In genomic region chr7:16296146-16296545, GRCm38 (mm10) we compare ENCODE assay signal across 8 mouse cellular contexts. TPM values are rescaled to one million over a fixed set of nuclear protein-coding genes. Genes with fewer than 3 reads are reported as not detected.
DNase-seq lines count a peak whose midpoint lies in the region; ATAC-seq and TF ChIP-seq lines count a peak whose summit lies in the region.

No protein-coding gene starts in this region.

- no peak for ATAC-seq in kidney, embryonic 14.5 days (ENCODE audit: low FRiP score, low TSS enrichment)
- no peak for ATAC-seq in forebrain, embryonic 14.5 days
- peak; percentile 51 for ATAC-seq in megakaryocyte-erythroid progenitor cell, adult 5-6 weeks (replicated peaks; ENCODE audit: low FRiP score, low TSS enrichment, poor library complexity, severe bottlenecking)

- no peak for TF ChIP-seq POLR2A in kidney, adult 2 months (IDR thresholded peaks at IDR 0.05; ENCODE audit: low read depth, low read length)
- TF ChIP-seq POLR2A in bone marrow macrophage, adult 2 months (IDR thresholded peaks at IDR 0.05; ENCODE audit: borderline replicate concordance, low read depth, low read length): no peak

- no peaks in the 10 kb centered on the region for H3K9me3 ChIP-seq in kidney, embryonic 14.5 days (ENCODE audit: control insufficient read depth, low read length)
- H3K9me3 ChIP-seq in forebrain, embryonic 14.5 days (replicated peaks; ENCODE audit: control insufficient read depth, low read length): no peaks in the 10 kb centered on the region

- no peak overlapping the region for H3K4me3 ChIP-seq in kidney, embryonic 14.5 days (ENCODE audit: low read length)
- no peak overlapping the region for H3K4me3 ChIP-seq in kidney, adult 2 months (ENCODE audit: insufficient read depth, low read depth, low read length)
- no peak overlapping the region for H3K4me3 ChIP-seq in bone marrow macrophage, adult 2 months (ENCODE audit: insufficient read depth, low read length)
- H3K4me3 ChIP-seq in forebrain, embryonic 14.5 days (ENCODE audit: low read depth, low read length): no peak overlapping the region

- no peak for DNase-seq in kidney, adult 2 months
- DNase-seq in forebrain, embryonic 14.5 days (ENCODE audit: low spot score): no peak
- DNase-seq in ovary, postnatal 14 days (ENCODE audit: low spot score): no peak
- no peak for DNase-seq in adrenal gland, postnatal 25 days
- no peak for DNase-seq in urinary bladder, postnatal 36 days (ENCODE audit: low spot score in 2 of 2)

- H3K4me1 ChIP-seq in kidney, embryonic 14.5 days (ENCODE audit: control insufficient read depth, insufficient read depth, low read length): peaks cover 7% of the 10 kb centered on the region; the same call in 1 of the 2 replicates
- no peaks in the 10 kb centered on the region; the same call in 1 of the 2 replicates for H3K4me1 ChIP-seq in kidney, adult 2 months (ENCODE audit: control insufficient read depth, insufficient read depth, low read length)
- peaks cover 33% of the 10 kb centered on the region for H3K4me1 ChIP-seq in bone marrow macrophage, adult 2 months (ENCODE audit: control insufficient read depth, insufficient read depth, low read length)
- H3K4me1 ChIP-seq in forebrain, embryonic 14.5 days (ENCODE audit: control insufficient read depth, insufficient read depth, low read length): peaks cover 6% of the 10 kb centered on the region; the same call in 1 of the 2 replicates

- H3K9ac ChIP-seq in kidney, embryonic 14.5 days (ENCODE audit: low read depth, low read length): no peak overlapping the region
- H3K9ac ChIP-seq in forebrain, embryonic 14.5 days (ENCODE audit: low read length): no peak overlapping the region; the same call in 1 of the 2 replicates

- no peak overlapping the region for H3K4me2 ChIP-seq in kidney, embryonic 14.5 days (replicated peaks; ENCODE audit: low read depth, low read length)
- H3K4me2 ChIP-seq in forebrain, embryonic 14.5 days (ENCODE audit: low read length): peak overlapping the region; percentile 76

- no peaks in the 10 kb centered on the region for H3K27me3 ChIP-seq in kidney, embryonic 14.5 days (ENCODE audit: control insufficient read depth, insufficient read depth, low read length)
- no peaks in the 10 kb centered on the region for H3K27me3 ChIP-seq in kidney, adult 2 months (replicated peaks; ENCODE audit: control insufficient read depth, insufficient read depth, low read length)
- no peaks in the 10 kb centered on the region for H3K27me3 ChIP-seq in forebrain, embryonic 14.5 days (replicated peaks; ENCODE audit: control insufficient read depth, insufficient read depth, low read length)

- H3K36me3 ChIP-seq in kidney, embryonic 14.5 days (ENCODE audit: control insufficient read depth, insufficient read depth, low read length): no peaks in the 10 kb centered on the region
- no peaks in the 10 kb centered on the region for H3K36me3 ChIP-seq in kidney, adult 2 months (ENCODE audit: control insufficient read depth, insufficient read depth, low read length)
- no peaks in the 10 kb centered on the region for H3K36me3 ChIP-seq in forebrain, embryonic 14.5 days (ENCODE audit: control insufficient read depth, insufficient read depth, low read length)

- TF ChIP-seq CTCF in kidney, adult 2 months (conservative IDR thresholded peaks at IDR 0.05; ENCODE audit: insufficient read depth, insufficient read length, low read depth, low read length): no peak
- no peak for TF ChIP-seq CTCF in bone marrow macrophage, adult 2 months (IDR thresholded peaks at IDR 0.05; ENCODE audit: low read depth, low read length)

- 32% methylated on average over 2 of the region's 2 CpGs for WGBS in kidney, embryonic 14.5 days
- 29% methylated on average over 2 of the region's 2 CpGs for WGBS in kidney, adult 2 months
- 35% methylated on average over 2 of the region's 2 CpGs for WGBS in forebrain, embryonic 14.5 days

- peak overlapping the region; percentile 24; the same call in 1 of the 2 replicates for H3K27ac ChIP-seq in kidney, embryonic 14.5 days (ENCODE audit: low read depth, low read length)
- H3K27ac ChIP-seq in kidney, adult 2 months (ENCODE audit: insufficient read depth, low read depth, low read length): no peak overlapping the region; the same call in 1 of the 2 replicates
- H3K27ac ChIP-seq in bone marrow macrophage, adult 2 months (ENCODE audit: insufficient read depth, low read depth, low read length): peak overlapping the region; percentile 92
- no peak overlapping the region for H3K27ac ChIP-seq in forebrain, embryonic 14.5 days (ENCODE audit: low read depth, low read length)

RNA-seq across cellular contexts. Expression of gene Ccdc9, which starts 9.6 kb away (rescaled TPM):
- 24.6 and 28.3 TPM in 2 replicates for polyA plus RNA-seq in kidney, embryonic 14.5 days (2014; fragmentation: Nextera tagmentation; extraction: Ambion mirVana)
- 23.3 and 24.3 TPM in 2 replicates for polyA plus RNA-seq in kidney, adult 2 months (2012; rRNA removed)
- 143 and 146 TPM in 2 replicates for polyA plus RNA-seq in bone marrow macrophage, adult 2 months (2012; ENCODE audit: insufficient read depth, insufficient read length, missing spikeins)
- polyA plus RNA-seq in forebrain, embryonic 14.5 days (2014; fragmentation: Nextera tagmentation; extraction: Ambion mirVana): 12.6 and 15.2 TPM in 2 replicates
- total RNA-seq in megakaryocyte-erythroid progenitor cell, adult 5-6 weeks (2014; fragmentation: Nextera tagmentation): 57.1 and 65.7 TPM in 2 replicates
- total RNA-seq in megakaryocyte-erythroid progenitor cell, adult 5-6 weeks (2017): 106 and 110 TPM in 2 replicates
- 83.5 and 93.6 TPM in 2 replicates for total RNA-seq in adrenal gland, postnatal 25 days (2021)

RNA-seq across cellular contexts. Expression of gene Bbc3, which starts 12.0 kb away (rescaled TPM):
- polyA plus RNA-seq in kidney, embryonic 14.5 days (2014; fragmentation: Nextera tagmentation; extraction: Ambion mirVana): 8.6 and 13.8 TPM in 2 replicates
- 5.1 and 5.2 TPM in 2 replicates for polyA plus RNA-seq in kidney, adult 2 months (2012; rRNA removed)
- 26.6 and 27.6 TPM in 2 replicates for polyA plus RNA-seq in bone marrow macrophage, adult 2 months (2012; ENCODE audit: insufficient read depth, insufficient read length, missing spikeins)
- polyA plus RNA-seq in forebrain, embryonic 14.5 days (2014; fragmentation: Nextera tagmentation; extraction: Ambion mirVana): 10.6 and 11.0 TPM in 2 replicates
- total RNA-seq in megakaryocyte-erythroid progenitor cell, adult 5-6 weeks (2014; fragmentation: Nextera tagmentation): 1.8 and 2.9 TPM in 2 replicates
- total RNA-seq in megakaryocyte-erythroid progenitor cell, adult 5-6 weeks (2017): 3.1 and 4.4 TPM in 2 replicates
- 6.8 and 11.5 TPM in 2 replicates for total RNA-seq in adrenal gland, postnatal 25 days (2021)

RNA-seq across cellular contexts. Expression of gene Inafm1, which starts 22.7 kb away (rescaled TPM):
- 19.3 and 19.8 TPM in 2 replicates for polyA plus RNA-seq in kidney, embryonic 14.5 days (2014; fragmentation: Nextera tagmentation; extraction: Ambion mirVana)
- 23.1 and 30.7 TPM in 2 replicates for polyA plus RNA-seq in kidney, adult 2 months (2012; rRNA removed)
- 11.7 and 14.0 TPM in 2 replicates for polyA plus RNA-seq in bone marrow macrophage, adult 2 months (2012; ENCODE audit: insufficient read depth, insufficient read length, missing spikeins)
- polyA plus RNA-seq in forebrain, embryonic 14.5 days (2014; fragmentation: Nextera tagmentation; extraction: Ambion mirVana): 20.4 and 21.0 TPM in 2 replicates
- total RNA-seq in megakaryocyte-erythroid progenitor cell, adult 5-6 weeks (2014; fragmentation: Nextera tagmentation): 23.3 and 28.3 TPM in 2 replicates
- 14.8 and 18.4 TPM in 2 replicates for total RNA-seq in megakaryocyte-erythroid progenitor cell, adult 5-6 weeks (2017)
- 15.6 and 26.0 TPM in 2 replicates for total RNA-seq in adrenal gland, postnatal 25 days (2021)

RNA-seq across cellular contexts. Expression of gene C5ar1, which starts 36.8 kb away (rescaled TPM):
- polyA plus RNA-seq in kidney, embryonic 14.5 days (2014; fragmentation: Nextera tagmentation; extraction: Ambion mirVana): 1.2 and 1.8 TPM in 2 replicates
- 3.4 and 4.2 TPM in 2 replicates for polyA plus RNA-seq in kidney, adult 2 months (2012; rRNA removed)
- 463 and 511 TPM in 2 replicates for polyA plus RNA-seq in bone marrow macrophage, adult 2 months (2012; ENCODE audit: insufficient read depth, insufficient read length, missing spikeins)
- polyA plus RNA-seq in forebrain, embryonic 14.5 days (2014; fragmentation: Nextera tagmentation; extraction: Ambion mirVana): 0.89 and 1.3 TPM in 2 replicates
- 0.22 TPM in 1 of 2 replicates, not detected in the other for total RNA-seq in megakaryocyte-erythroid progenitor cell, adult 5-6 weeks (2014; fragmentation: Nextera tagmentation)
- total RNA-seq in megakaryocyte-erythroid progenitor cell, adult 5-6 weeks (2017): 0.23 TPM in 1 of 2 replicates, not detected in the other
- 2.0 and 3.2 TPM in 2 replicates for total RNA-seq in adrenal gland, postnatal 25 days (2021)

RNA-seq across cellular contexts. Expression of gene C5ar2, which starts 52.2 kb away (rescaled TPM):
- 0.05 and 0.09 TPM in 2 replicates for polyA plus RNA-seq in kidney, embryonic 14.5 days (2014; fragmentation: Nextera tagmentation; extraction: Ambion mirVana)
- 0.34 and 0.39 TPM in 2 replicates for polyA plus RNA-seq in kidney, adult 2 months (2012; rRNA removed)
- polyA plus RNA-seq in bone marrow macrophage, adult 2 months (2012; ENCODE audit: insufficient read depth, insufficient read length, missing spikeins): 18.4 and 18.5 TPM in 2 replicates
- not detected in 2 replicates for polyA plus RNA-seq in forebrain, embryonic 14.5 days (2014; fragmentation: Nextera tagmentation; extraction: Ambion mirVana)
- 3.2 and 4.5 TPM in 2 replicates for total RNA-seq in megakaryocyte-erythroid progenitor cell, adult 5-6 weeks (2014; fragmentation: Nextera tagmentation)
- total RNA-seq in megakaryocyte-erythroid progenitor cell, adult 5-6 weeks (2017): 3.5 and 4.0 TPM in 2 replicates
- total RNA-seq in adrenal gland, postnatal 25 days (2021): 0.24 TPM in 1 of 2 replicates, not detected in the other

Comparison
In these comparisons a context has a peak if more than half of its experiments do, and no peak if none do; other contexts are left out.
1. H3K27ac ChIP-seq: peak in kidney, embryonic 14.5 days (single experiment) and bone marrow macrophage, adult 2 months (single experiment); none in kidney, adult 2 months (single experiment) and forebrain, embryonic 14.5 days (single experiment).